Mouse (Mus musculus): ENCODE measurements at regions not wholly inside any gene's neighbourhood (a gene's known extent, or its start where the extent isn't known, plus 50 kb on each side); places are given as distances from the start of the nearest gene placed in this dataset.

- TF ChIP-seq EP300 (IDR thresholded peaks at IDR 0.05; ENCODE audit: low read depth), result no peak
- TF ChIP-seq CTCF (IDR thresholded peaks at IDR 0.05; ENCODE audit: low read depth), result no peak
- no peak overlapping the region for H3K27ac ChIP-seq (ENCODE audit: low read depth)
Measured at GRCm38 (mm10) chr6:141091781-141092140, 157.3 kb upstream of the Pde3a start.

DNA sequence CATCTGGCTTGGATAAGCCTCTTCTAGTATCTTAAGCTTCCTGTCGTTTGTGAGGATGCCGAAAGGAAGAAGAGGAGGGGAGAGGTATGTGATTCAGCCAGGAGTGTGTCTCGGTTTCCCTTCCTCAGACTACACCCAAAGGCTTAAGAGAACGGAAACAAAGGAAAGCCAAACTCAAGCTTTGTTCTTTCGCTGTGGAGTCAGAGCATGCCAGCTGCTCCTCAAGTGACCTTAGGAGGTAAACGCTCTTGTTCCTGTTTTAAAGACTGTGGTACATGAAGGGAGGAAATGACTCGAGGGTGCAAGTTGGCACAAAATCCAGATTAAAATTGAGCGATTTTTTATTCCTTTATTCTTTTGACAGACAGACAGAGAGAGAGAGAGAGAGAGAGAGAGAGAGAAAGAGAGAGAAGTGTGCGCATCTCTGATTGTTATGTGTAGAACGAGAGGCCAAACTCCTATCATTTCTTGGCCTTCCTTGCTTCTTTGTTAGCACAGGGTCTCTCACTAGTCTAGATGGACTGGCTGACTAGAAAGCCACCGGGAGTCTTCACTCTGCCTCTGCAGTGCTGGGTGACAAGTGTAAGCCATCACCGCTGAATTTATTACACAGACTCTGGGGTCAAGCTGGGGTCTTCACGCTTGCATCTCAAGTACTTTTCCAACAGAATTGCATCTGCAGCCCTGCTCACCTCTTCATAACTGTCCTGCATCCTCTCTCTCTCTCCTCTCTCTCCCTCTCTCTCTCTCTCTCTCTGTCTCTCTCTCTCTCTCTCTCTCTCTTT, 151.5 kb upstream of the Pde3a start:
- Histone ChIP-seq H3K9me3 (ENCODE audit: low read length) (no peaks in the 10 kb centered on the region), H3K4me1 (ENCODE audit: insufficient read depth) (no peaks in the 10 kb centered on the region), H3K27ac (ENCODE audit: low read depth) (no peak overlapping the region), H3K4me2 (ENCODE audit: low read depth, low read length) (no peak overlapping the region), H3K36me3 (replicated peaks; ENCODE audit: insufficient read depth, low read length) (no peaks in the 10 kb centered on the region), H3K9ac (replicated peaks) (no peak overlapping the region), H3K4me3 (ENCODE audit: low read depth, low read length) (no peak overlapping the region), H3K27me3 (ENCODE audit: insufficient read depth, low read length) (no peaks in the 10 kb centered on the region)
- TF ChIP-seq EP300 (IDR thresholded peaks at IDR 0.05; ENCODE audit: low read depth), result no peak
- ATAC-seq (no peak), DNase-seq (no peak)
- 39% methylated on average over 13 of the region's 13 CpGs for WGBS (ENCODE audit: insufficient replicate concordance)

More at GRCm38 (mm10) chr6:141091781-141092140, 157.3 kb upstream of the Pde3a start:
- ATAC-seq (no peak), DNase-seq (no peak)
- H3K4me3 ChIP-seq (ENCODE audit: low read depth, low read length), result no peak overlapping the region
- H3K9ac ChIP-seq (replicated peaks), result no peak overlapping the region
- H3K27me3 ChIP-seq (ENCODE audit: insufficient read depth, low read length), result no peaks in the 10 kb centered on the region
- 79% methylated on average over 6 of the region's 6 CpGs for WGBS (ENCODE audit: insufficient replicate concordance)
- no peaks in the 10 kb centered on the region for H3K4me1 ChIP-seq (ENCODE audit: insufficient read depth)
- no peaks in the 10 kb centered on the region for H3K9me3 ChIP-seq (ENCODE audit: low read length)
- H3K36me3 ChIP-seq (replicated peaks; ENCODE audit: insufficient read depth, low read length), result no peaks in the 10 kb centered on the region
- H3K4me2 ChIP-seq (ENCODE audit: low read depth, low read length), result no peak overlapping the region

GRCm38 (mm10) chr6:141118287-141118686, 130.8 kb upstream of the Pde3a start:
- no peaks in the 10 kb centered on the region for H3K4me1 ChIP-seq (ENCODE audit: insufficient read depth)
- DNase-seq (no peak), ATAC-seq (no peak)
- no peak for TF ChIP-seq CTCF (IDR thresholded peaks at IDR 0.05; ENCODE audit: low read depth)
- TF ChIP-seq EP300 (IDR thresholded peaks at IDR 0.05; ENCODE audit: low read depth), result no peak
- 33% methylated on average over 5 of the region's 5 CpGs for WGBS (ENCODE audit: insufficient replicate concordance)
- H3K9me3 ChIP-seq (ENCODE audit: low read length), result no peaks in the 10 kb centered on the region
- no peaks in the 10 kb centered on the region for H3K36me3 ChIP-seq (replicated peaks; ENCODE audit: insufficient read depth, low read length)
- H3K27ac ChIP-seq (ENCODE audit: low read depth), result no peak overlapping the region
- H3K4me3 ChIP-seq (ENCODE audit: low read depth, low read length), result no peak overlapping the region
- H3K27me3 ChIP-seq (ENCODE audit: insufficient read depth, low read length), result no peaks in the 10 kb centered on the region
- no peak overlapping the region for H3K9ac ChIP-seq (replicated peaks)
- H3K4me2 ChIP-seq (ENCODE audit: low read depth, low read length), result no peak overlapping the region

GRCm38 (mm10) chr6:141126614-141127396, 122.3 kb upstream of the Pde3a start:
- Histone ChIP-seq H3K9ac (replicated peaks) (no peak overlapping the region), H3K4me2 (ENCODE audit: low read depth, low read length) (no peak overlapping the region; the same call in 1 of the 2 replicates), H3K27ac (ENCODE audit: low read depth) (no peak overlapping the region), H3K36me3 (replicated peaks; ENCODE audit: insufficient read depth, low read length) (no peaks in the 10 kb centered on the region), H3K4me1 (ENCODE audit: insufficient read depth) (no peaks in the 10 kb centered on the region), H3K9me3 (ENCODE audit: low read length) (no peaks in the 10 kb centered on the region), H3K4me3 (ENCODE audit: low read depth, low read length) (no peak overlapping the region), H3K27me3 (ENCODE audit: insufficient read depth, low read length) (no peaks in the 10 kb centered on the region)
- 44% methylated on average over 10 of the region's 10 CpGs for WGBS (ENCODE audit: insufficient replicate concordance)
- TF ChIP-seq EP300 (IDR thresholded peaks at IDR 0.05; ENCODE audit: low read depth) (no peak), CTCF (IDR thresholded peaks at IDR 0.05; ENCODE audit: low read depth) (no peak)
- ATAC-seq, result no peak
- no peak for DNase-seq

DNA sequence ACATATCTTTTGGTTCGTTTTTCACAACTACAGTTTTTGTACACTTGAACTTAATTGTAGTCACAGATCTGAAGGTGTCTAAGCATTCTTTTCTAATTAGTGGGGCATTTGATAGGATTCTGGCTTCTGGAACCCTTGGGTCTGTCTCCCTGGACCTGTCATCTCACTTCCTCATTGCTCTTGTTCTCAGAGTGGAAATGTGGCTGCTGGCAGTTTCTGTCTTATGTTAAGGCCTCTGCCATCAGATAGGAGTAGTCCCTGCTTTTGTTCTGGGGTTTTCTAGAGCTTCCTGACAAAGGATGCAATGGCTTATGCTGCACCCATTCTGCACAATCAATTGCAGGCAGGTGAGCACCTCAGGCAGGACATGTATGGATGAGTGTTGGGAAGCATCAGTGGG, 119.5 kb upstream of the Pde3a start:
- no peak for TF ChIP-seq CTCF (IDR thresholded peaks at IDR 0.05; ENCODE audit: low read depth)
- no peak for TF ChIP-seq EP300 (IDR thresholded peaks at IDR 0.05; ENCODE audit: low read depth)
- WGBS (ENCODE audit: insufficient replicate concordance), result 61% methylated on average over 1 of the region's 1 CpGs
- Histone ChIP-seq H3K4me3 (ENCODE audit: low read depth, low read length) (no peak overlapping the region), H3K36me3 (replicated peaks; ENCODE audit: insufficient read depth, low read length) (no peaks in the 10 kb centered on the region), H3K9ac (replicated peaks) (no peak overlapping the region), H3K4me2 (ENCODE audit: low read depth, low read length) (no peak overlapping the region), H3K27ac (ENCODE audit: low read depth) (no peak overlapping the region), H3K9me3 (ENCODE audit: low read length) (no peaks in the 10 kb centered on the region), H3K4me1 (ENCODE audit: insufficient read depth) (no peaks in the 10 kb centered on the region), H3K27me3 (ENCODE audit: insufficient read depth, low read length) (no peaks in the 10 kb centered on the region)
- DNase-seq (no peak), ATAC-seq (no peak)

- Histone ChIP-seq H3K4me3 (ENCODE audit: low read depth, low read length) (no peak overlapping the region), H3K4me1 (ENCODE audit: insufficient read depth) (no peaks in the 10 kb centered on the region), H3K27ac (ENCODE audit: low read depth) (no peak overlapping the region), H3K9ac (replicated peaks) (no peak overlapping the region), H3K36me3 (replicated peaks; ENCODE audit: insufficient read depth, low read length) (no peaks in the 10 kb centered on the region), H3K4me2 (ENCODE audit: low read depth, low read length) (no peak overlapping the region), H3K27me3 (ENCODE audit: insufficient read depth, low read length) (no peaks in the 10 kb centered on the region), H3K9me3 (ENCODE audit: low read length) (no peaks in the 10 kb centered on the region)
- DNase-seq (no peak), ATAC-seq (no peak)
- TF ChIP-seq EP300 (IDR thresholded peaks at IDR 0.05; ENCODE audit: low read depth) (no peak), CTCF (IDR thresholded peaks at IDR 0.05; ENCODE audit: low read depth) (no peak)
- WGBS (ENCODE audit: insufficient replicate concordance), result 73% methylated on average over 6 of the region's 6 CpGs
Measured at GRCm38 (mm10) chr6:141134176-141134575, 114.9 kb upstream of the Pde3a start.
